Mouse (Mus musculus): ENCODE measurements at regions not wholly inside any gene's neighbourhood (a gene's known extent, or its start where the extent isn't known, plus 50 kb on each side); places are given as distances from the start of the nearest gene placed in this dataset.
"Not testable (repeated sequence)": the region's sequence is repeated elsewhere in the genome, so short reads cannot be mapped to it uniquely, and the experiment has no call there.

DNA sequence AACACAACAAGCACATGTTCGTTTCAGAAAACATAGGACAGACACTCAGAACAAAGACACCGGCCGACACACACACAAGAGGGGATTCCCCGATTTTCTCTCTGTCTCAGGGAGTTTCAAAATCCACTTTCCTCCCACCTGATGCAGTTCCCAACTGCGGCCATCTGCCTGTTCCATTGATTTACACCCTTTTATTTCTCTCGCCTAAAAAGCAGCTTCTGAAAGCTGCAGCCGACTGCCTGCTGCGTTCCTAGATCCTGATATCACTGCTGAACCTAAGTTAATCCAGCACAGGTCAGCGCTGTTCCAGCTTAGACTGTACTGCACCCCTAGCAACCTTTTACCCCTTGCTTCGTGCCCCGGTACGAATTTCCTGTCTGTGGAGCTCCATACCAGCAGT lies 237.0 kb downstream of the Impad1 start:
- no peak for DNase-seq (ENCODE audit: extremely low spot score)

DNA sequence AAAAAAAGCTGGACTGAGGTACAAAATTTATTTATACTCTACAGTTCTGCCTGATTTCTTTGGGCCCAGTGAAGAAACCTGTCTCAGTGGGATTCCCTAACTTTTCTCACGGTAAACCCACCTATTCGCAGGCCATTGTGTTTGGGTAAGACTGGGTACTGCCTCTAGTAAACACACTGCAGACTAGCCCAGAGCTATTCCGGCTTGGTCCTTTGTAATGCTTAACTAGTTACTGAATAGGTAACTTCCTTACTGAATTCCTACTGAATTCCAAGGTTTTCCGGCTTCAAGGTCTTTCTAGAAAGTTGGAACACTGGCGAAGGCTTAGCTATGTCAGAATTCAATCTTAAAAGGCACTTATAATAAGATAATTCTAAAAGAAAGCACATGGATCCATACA lies 242.9 kb downstream of the Impad1 start:
- DNase-seq (ENCODE audit: extremely low spot score) = no peak

DNA sequence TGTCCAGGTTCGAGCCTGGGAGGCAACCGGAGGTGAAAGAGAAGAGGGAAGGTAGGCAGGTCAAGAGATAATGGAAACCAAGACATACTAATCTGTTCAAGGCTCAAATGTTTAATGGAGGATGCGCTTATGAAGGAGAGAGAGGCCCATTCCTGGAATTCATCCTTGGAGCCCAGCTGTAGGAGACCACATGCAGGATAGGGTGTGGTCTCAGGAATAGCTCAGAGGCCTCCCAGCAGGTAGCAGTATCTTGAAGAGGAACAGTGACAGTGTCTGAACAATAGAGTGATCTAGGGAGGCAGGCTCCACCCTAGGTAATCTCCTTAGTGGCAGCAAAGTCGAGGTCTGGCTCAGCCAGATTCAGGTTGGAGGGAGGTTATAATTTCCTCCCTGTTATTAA lies 243.3 kb downstream of the Impad1 start:
- DNase-seq (ENCODE audit: extremely low spot score) = no peak

DNA sequence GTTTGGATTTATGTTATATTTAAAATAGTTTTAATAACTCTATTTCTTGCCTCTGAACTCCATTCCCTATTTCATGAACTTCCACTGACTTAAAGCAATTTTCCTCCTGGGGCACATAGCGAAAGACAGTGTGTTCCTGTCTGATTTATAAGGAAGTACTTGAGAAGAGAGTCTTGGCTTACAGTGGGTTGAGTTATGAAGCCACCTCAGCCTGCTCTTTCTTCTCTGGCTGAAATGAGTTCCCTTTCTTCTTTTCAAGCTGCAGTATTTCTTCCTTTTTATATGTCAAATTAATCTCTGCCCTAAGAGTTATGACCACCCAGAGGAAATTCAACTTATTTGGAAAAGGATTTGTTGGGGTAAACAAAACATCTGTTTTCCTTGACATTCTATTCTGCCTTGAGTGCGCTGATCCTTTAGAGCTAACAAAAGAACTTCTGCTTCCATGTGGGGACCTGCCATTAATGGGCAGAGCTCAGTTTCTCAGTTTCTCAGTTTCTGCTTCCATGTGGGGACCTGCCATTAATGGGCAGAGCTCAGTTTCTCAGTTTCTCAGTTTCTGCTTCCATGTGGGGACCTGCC lies 255.9 kb downstream of the Impad1 start:
- DNase-seq (ENCODE audit: extremely low spot score) = no peak

DNA sequence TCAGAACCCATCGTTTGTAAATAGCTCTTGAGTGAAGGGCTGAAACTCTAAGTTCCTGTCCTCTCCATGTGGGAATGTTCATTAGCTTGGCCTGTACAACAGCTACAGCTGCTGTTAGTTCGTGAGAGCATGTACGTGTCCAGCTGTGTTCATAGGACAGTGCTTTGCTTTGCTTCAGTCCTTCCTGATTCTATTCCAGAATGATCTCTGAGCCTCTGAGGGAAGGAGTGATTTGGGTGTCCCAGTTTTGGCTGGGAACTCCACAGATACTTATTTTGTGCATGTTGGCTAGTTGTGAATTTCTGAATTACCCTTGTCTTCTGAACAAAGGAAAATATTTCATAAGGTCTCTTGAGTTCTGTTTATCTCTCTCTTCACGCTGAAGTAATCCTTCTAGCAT lies 261.0 kb downstream of the Impad1 start:
- no peak for DNase-seq (ENCODE audit: extremely low spot score)

DNA sequence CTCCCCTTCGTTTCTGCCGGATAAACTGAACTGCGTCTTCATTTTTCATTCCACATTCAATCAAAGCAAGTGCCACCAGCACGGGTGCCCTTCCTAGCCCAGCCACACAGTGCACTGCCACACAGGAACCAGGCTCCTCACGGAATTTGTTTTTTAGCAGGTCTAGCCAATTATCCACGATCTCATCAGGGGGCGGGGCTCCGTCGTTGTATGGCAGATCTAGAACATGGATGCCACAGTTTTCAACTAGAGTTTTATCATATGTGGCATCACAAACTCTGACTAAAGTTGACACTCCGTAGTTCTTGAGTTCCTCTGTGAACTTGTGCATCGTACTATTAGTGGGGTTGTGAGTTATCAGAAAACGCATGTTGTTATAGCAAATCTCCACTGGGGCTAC lies 264.8 kb downstream of the Impad1 start:
- no peak for DNase-seq (ENCODE audit: extremely low spot score)

DNA sequence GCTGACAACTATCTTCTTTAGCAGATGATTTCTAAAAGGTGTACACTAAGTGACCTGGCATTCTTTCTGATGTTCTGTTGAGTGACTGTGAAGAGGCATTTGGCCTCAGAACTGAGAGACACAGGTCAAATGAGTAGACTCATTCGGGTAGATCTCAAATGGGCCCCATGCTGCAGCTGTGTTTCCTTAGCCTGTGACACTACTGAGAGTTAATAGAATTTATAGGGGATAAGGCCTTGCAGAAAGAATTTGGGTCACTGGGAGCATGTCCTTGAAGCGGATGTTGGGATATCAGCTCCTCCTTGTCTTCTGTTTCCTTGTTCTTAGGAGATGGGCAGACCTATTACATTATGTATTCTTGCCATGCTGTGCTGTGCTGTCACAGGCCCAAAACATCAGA lies 271.4 kb downstream of the Impad1 start:
- no peak for DNase-seq (ENCODE audit: extremely low spot score)

DNA sequence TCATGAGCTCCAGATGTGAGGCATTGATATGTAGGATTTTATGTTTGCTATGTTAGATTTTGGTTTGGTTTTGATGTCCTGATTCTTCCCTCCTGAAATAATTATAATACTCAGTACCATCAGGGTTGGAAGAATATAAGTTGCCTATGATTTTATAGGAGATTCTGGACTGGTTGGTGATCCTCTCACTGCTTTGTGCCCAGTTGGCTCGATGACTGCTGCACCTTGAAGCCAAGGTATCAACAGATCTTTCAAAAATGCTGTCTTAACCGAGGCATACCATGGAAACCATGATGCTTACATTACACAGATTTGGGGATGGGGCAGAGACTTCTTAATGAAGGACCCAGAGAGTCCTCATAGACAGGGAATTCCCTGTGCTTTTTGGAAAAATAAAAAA lies 274.4 kb downstream of the Impad1 start:
- DNase-seq (ENCODE audit: extremely low spot score) = no peak

DNA sequence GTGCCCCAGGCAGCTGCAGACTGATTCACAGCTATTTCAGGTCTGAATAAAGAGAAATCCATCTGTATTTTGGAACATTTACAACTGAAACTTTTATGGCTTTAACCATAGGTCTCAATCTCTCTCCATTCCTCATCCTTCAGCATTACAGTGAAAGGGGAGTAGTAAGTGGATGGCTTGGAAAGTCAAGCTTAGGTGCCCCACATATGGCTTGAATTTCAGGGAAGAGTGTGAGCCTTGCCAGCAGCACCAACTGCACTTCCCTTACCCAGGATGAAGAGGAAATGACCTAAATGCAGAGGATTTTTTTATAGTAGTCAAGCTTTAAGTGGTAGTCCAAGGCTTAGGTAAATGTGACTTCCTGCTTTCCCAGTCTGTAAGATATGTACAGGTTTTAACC lies 279.8 kb downstream of the Impad1 start:
- no peak for DNase-seq (ENCODE audit: extremely low spot score)

DNA sequence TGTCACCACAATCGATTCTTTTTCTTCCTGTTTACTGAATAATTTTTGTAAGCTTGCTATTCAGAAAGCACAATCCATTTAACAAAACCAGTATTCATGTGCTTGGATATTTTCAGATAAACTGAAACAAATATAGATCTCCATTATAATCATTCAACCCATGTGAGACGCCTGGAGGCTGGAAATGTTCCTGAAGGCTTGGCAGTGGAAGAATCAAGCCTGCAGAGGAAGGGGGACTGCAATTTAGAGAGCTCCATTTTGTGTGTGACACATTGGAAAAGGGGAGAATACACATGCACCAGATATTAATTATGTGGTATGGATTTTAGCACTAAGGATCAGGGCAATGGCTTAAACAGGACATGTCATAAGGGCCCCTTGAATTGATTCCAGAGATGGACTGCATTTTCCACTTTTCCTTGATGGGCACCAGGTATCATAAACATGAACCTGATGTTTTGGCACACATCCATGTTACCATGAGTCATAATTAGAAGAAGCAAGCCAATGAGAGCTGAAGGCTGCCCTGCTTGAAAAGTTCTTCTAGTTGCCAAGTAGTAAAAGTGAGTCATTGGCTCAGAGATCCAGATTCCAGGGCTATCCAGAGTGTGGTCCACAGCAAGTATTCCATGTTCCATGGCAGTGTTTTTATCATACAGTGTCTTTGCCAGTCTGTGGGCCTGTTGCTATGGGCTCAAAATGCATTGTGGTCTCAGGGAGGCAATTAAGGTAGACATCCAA lies 282.8 kb downstream of the Impad1 start:
- DNase-seq (ENCODE audit: extremely low spot score) = no peak

DNA sequence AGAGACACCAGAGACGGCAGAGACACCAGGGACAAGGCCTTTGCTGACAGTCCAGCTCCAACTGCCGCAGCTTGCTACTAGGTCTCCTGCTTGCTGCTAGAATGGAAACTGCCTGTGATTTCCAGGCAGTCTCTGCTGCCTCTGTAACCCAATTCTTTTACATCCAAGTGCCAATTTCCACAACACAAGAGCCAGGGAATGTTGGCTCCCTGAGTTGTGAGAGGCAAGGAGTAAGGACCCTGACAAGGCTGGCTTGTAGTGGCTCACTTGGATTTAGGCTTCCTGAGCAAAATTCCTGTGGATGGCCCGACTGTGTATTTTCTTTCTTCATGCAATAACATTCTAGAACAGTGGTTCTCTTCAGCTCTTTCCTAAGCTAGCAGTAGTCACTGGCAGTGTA lies 283.9 kb downstream of the Impad1 start:
- no peak for DNase-seq (ENCODE audit: extremely low spot score)

DNA sequence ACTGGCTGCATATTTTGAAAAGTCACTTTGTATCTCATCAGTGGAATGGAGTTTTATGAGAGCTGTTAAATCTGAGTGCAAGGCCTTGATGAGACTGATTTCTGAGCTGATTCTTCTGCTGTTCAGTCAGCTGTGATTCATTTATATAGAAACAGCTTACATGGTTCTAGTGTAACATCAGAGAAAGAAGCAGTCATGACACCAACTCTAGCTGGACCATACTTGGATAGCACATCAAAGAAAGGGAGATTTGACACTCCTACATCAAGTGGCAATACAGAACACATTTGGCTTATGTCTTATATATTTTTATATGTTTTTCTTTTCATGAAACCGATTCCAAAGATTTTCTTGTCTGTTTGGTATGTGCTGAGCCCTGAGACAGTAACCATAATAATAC lies 296.0 kb downstream of the Impad1 start:
- DNase-seq (ENCODE audit: extremely low spot score) = no peak

DNA sequence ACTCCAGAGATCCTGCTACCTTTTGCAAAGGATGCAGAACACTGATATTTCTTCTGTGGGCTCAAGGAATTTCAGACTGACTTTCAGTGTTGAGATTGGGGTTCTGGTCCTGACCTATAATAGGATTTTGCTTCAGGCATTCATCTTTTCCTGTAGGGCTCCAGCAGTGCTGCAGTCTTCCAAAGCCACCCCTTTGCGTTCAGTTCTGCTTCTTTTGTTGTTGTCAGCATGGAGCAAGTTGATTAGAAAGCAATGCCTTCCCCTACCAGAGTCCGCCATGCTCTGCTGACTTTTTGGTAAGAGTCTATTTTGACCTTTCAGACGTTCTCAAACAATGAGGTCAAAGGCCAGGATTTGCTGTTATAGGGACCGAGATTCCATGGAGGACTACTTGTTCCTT lies 297.0 kb downstream of the Impad1 start:
- DNase-seq (ENCODE audit: extremely low spot score) = peak; percentile 31

DNA sequence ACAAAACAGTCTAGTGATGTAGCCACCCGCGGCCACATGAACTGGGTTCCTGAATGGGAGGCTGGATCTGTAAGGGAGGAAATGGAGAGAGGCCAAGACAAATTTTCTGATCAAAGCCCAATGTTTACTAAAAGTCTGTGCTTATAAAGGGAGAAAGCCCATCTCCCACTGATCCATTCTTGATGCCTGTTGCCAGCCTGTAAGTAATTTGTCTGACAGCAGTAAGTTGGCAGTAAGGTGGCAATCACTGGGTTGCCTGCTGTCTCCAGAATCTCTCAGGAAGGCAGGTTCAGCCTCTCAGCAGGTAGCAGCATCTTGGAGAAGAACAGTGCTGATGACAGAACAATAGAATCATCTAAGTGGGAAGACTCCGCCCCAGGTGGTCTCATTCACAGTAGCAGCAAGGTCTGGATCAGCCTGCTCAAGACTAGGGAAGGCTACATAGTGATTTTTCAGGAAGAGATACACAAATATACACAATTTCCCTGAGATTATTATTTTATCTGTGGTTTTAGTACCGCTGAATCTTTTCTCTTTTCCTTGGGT lies 327.9 kb downstream of the Impad1 start:
- no peak for DNase-seq (ENCODE audit: extremely low spot score)

DNA sequence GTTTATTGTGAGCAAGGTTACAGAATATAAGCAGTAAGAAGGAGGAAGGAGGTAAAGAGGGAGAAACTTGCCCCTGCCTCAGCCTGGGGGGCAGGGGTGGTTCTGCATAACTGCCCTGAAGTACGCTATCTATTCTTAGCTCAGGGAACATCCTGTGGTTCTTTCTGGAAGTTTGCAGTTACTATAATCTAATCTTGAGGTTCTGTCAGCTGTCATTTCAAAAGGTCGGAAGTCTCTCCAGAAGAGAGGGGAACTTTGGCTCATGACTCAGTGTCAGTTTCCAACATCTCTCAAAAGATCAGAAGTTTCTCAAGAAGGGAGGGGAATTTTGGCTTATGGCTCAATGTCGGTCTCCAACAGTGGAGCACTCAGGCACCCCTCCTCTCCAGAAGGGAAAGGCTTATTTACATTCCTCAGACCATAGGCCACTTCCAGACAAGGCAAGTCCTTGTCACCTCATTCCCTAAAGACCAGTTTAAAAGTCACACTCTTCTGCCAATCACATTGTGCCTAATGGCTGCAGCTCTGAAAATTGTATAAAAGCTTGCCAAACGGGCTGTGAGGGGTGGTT lies 328.9 kb downstream of the Impad1 start:
- no peak for DNase-seq (ENCODE audit: extremely low spot score)

DNA sequence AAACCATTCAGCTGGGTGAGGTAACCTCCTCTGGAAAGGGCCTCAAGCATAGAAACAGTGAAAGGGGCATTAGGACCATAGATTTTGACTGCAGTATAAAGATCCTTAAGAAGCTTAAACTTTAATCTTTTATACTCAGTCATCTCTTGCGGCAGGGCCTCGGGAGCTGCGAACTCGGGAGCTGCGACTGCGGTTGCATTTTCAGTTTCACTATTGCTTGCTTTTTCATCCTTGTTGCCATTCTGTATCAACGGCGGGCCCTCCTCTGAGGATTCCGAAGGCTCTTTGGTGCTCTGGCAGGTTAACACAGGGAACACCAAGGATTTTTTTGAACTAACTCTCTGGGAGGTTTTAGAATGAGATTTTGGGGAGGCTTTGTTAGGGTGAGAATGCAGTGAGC lies 333.9 kb downstream of the Impad1 start:
- DNase-seq (ENCODE audit: extremely low spot score) = no peak

DNA sequence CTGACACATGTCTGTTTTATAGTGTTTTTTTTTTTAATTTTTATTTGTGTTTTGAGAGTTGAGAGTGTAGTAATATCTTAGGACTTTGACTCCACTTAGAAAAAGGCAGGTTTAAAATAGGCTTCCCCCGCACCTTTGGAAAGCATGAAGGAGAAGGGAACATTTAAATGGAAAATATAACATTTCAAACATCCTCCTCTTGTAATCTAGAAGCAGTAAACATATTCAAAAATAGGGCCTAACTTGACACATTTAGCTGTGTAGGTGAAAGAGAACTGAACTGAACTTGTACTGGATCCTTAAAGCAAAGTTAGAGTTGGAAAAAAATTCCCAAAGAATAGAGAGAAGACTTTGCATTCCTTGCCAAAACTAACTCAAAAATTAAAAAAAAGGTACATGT lies 343.1 kb downstream of the Impad1 start:
- DNase-seq (ENCODE audit: extremely low spot score) = no peak

DNA sequence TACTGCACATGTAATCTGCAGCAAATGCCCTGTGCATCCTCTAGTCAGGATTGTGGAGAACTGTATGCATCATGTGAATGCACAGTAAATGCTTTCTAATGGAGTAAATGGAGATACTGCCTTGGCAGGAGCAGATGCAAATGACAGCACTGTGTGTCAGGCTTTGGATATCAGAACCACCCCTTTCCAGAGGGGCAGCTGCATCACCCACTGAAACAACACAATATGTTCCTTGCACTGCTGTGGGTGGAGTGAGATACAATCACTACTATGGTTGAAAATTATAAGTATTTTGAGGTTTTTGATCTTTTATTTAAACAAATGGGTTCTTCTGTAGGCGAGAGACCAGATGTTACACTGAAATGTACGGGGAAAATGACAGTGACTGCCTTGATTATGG lies 350.5 kb downstream of the Impad1 start:
- DNase-seq (ENCODE audit: extremely low spot score) = no peak

DNA sequence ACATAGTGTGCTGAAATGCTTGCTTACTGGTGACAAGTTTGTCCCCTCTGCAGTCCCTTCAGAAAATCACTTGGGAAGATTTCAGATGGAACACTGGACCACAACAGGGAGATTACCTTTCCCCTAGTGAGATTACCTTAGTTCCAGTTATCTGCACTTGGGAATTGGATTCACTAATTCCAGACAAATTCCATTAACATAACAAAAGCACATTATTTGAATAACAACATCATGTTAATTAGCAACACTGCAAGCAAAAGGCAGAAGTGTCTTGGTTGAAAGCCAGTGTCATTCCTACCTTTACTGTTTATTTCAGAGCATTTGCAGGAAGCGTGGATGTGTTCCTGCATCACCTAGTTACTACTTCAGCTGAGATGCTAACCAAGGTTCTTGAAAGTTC lies 355.6 kb downstream of the Impad1 start:
- DNase-seq (ENCODE audit: extremely low spot score) = no peak

DNA sequence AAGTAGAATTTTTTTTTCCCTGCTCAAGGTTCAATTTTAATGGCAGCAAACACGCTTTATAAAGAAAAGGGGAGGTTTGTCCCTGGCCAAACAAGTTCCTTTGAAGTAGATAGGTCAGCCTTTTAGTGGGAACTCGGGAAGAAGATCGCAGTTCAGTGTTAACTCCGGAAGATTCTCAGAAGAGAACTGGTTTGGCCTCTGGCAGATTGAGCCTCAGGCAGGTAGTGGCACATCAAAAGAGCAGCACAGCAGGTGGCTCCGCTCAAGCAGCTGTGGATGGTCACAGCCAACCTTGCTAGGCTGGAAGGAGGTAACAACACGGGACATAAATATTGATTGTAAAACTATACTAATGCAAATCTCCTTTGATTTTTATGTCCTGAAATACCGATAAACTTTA lies 347.2 kb upstream of the Sdr16c6 start:
- not testable (repeated sequence) for DNase-seq (ENCODE audit: extremely low spot score)

DNA sequence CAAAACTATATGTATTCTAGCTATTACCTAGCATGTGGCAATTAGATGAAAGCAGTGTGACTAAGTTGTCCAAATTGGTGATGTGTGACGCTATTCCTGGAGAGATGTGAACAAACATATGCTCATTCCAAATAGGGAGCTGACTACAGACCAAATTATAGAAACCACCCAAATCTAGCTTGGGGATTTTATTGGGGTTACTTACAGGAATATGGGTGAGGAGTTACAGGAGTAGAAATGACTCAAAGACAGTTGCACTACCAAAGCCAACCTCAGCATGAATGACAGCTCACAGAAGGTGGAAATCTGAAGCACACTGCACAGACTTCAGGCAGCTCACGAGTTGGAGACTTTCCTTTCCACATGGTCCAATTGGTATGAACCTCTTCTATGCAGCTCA lies 326.5 kb upstream of the Sdr16c6 start:
- DNase-seq (ENCODE audit: extremely low spot score) = no peak

DNA sequence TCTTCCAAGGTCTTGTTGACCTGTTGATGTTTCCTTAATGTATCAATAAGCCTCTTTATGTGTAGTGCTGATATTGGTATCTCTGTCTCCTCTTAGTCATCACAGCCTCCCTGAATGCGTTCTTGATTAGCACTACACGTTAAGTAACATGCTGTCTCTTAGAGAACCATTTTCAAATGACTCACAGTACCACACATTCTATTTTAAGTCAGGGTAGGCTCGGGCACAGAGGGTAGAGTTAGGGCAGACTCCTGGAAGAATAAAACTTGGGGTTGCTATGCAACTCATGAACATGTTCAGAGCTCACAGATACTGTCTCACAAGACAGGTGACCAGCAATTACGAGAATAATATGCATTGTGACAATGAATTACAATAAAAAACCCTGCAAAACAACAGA lies 320.1 kb upstream of the Sdr16c6 start:
- DNase-seq (ENCODE audit: extremely low spot score) = no peak

DNA sequence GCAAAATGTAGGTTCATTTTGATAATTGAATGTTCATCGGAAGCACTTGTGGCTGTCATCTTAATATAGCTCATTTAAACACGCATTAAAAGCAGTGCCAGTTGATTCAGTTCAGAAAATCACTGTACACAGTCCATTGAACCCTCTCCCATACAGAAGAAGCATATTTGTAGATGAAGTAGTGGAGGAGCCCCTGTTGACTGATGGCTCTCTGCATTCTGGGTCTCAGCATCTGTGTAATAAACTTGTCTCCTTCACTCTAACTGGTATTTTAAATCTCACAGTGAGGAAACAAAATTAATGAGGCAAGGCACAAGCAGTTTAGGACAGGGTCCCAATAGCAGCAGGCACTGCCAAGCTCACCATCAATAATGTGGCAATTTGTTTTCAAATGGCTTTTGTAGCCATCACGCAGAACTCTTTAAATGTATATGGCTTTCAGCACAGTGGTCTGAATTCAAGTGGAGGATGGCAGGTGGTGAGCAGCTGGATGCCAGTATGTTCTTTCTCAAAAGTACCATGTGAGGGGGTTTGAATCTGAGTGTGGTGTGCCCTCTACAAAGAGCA lies 302.8 kb upstream of the Sdr16c6 start:
- no peak for DNase-seq (ENCODE audit: extremely low spot score)
